Mouse (Mus musculus): ENCODE data around the gene Efr3b. TPM values are rescaled to one million over a fixed set of nuclear protein-coding genes. Genes with fewer than 3 reads are reported as not detected.
A peak's percentile ranks its signal among the peaks of the same experiment; 100 is the strongest.

Efr3b gene
- polyA plus RNA-seq, 1 experiment = 21.4 TPM

GRCm38 (mm10) chr12:4007766-4008165, 30.9 kb downstream of the Efr3b start:
- WGBS = 18% methylated on average over 4 of the region's 4 CpGs
- TF ChIP-seq CTCF (IDR thresholded peaks at IDR 0.05; ENCODE audit: extremely low read depth, insufficient read length, insufficient replicate concordance, low read depth, low read length) (no peak), POLR2A (IDR thresholded peaks at IDR 0.05; ENCODE audit: low read depth, low read length) (no peak)
- no peaks in the 10 kb centered on the region for H3K27me3 ChIP-seq (ENCODE audit: control insufficient read depth, insufficient read depth, low read length)
- H3K36me3 ChIP-seq (ENCODE audit: control insufficient read depth, insufficient read depth, low read length) = no peaks in the 10 kb centered on the region
- no peak overlapping the region for H3K4me3 ChIP-seq (ENCODE audit: low read depth, low read length)
- peaks cover 3% of the 10 kb centered on the region; the same call in 1 of the 2 replicates for H3K4me1 ChIP-seq (ENCODE audit: control insufficient read depth, insufficient read depth, insufficient read length, low read length)
- no peak overlapping the region for H3K27ac ChIP-seq (ENCODE audit: insufficient read depth, low read depth, low read length)

GRCm38 (mm10) chr12:4007181-4007580, 31.5 kb downstream of the Efr3b start:
- 39% methylated on average over 4 of the region's 4 CpGs for WGBS
- Histone ChIP-seq H3K4me3 (ENCODE audit: low read depth, low read length) (no peak overlapping the region), H3K4me1 (ENCODE audit: control insufficient read depth, insufficient read depth, insufficient read length, low read length) (peaks cover 3% of the 10 kb centered on the region; the same call in 1 of the 2 replicates), H3K27ac (ENCODE audit: insufficient read depth, low read depth, low read length) (peak overlapping the region; percentile 31; the same call in 1 of the 2 replicates), H3K36me3 (ENCODE audit: control insufficient read depth, insufficient read depth, low read length) (no peaks in the 10 kb centered on the region), H3K27me3 (ENCODE audit: control insufficient read depth, insufficient read depth, low read length) (no peaks in the 10 kb centered on the region)
- TF ChIP-seq POLR2A (IDR thresholded peaks at IDR 0.05; ENCODE audit: low read depth, low read length) (no peak), CTCF (IDR thresholded peaks at IDR 0.05; ENCODE audit: extremely low read depth, insufficient read length, insufficient replicate concordance, low read depth, low read length) (no peak)

- no peak for TF ChIP-seq POLR2A (IDR thresholded peaks at IDR 0.05; ENCODE audit: low read depth, low read length)
- no peak for TF ChIP-seq CTCF (IDR thresholded peaks at IDR 0.05; ENCODE audit: extremely low read depth, insufficient read length, insufficient replicate concordance, low read depth, low read length)
- no peaks in the 10 kb centered on the region for H3K36me3 ChIP-seq (ENCODE audit: control insufficient read depth, insufficient read depth, low read length)
- H3K27me3 ChIP-seq (ENCODE audit: control insufficient read depth, insufficient read depth, low read length) = no peaks in the 10 kb centered on the region
- 89% methylated on average over 7 of the region's 7 CpGs for WGBS
- H3K4me1 ChIP-seq (ENCODE audit: control insufficient read depth, insufficient read depth, insufficient read length, low read length) = peaks cover 3% of the 10 kb centered on the region; the same call in 1 of the 2 replicates
- H3K4me3 ChIP-seq (ENCODE audit: low read depth, low read length) = no peak overlapping the region
- H3K27ac ChIP-seq (ENCODE audit: insufficient read depth, low read depth, low read length) = peak overlapping the region; percentile 24; the same call in 1 of the 2 replicates
These were observed 32.6 kb downstream of the Efr3b start for GRCm38 (mm10) chr12:4006079-4006478.

- TF ChIP-seq POLR2A (IDR thresholded peaks at IDR 0.05; ENCODE audit: low read depth, low read length) = no peak
- TF ChIP-seq CTCF (IDR thresholded peaks at IDR 0.05; ENCODE audit: extremely low read depth, insufficient read length, insufficient replicate concordance, low read depth, low read length) = no peak
- no peaks in the 10 kb centered on the region for H3K27me3 ChIP-seq (ENCODE audit: control insufficient read depth, insufficient read depth, low read length)
- no peak overlapping the region for H3K4me3 ChIP-seq (ENCODE audit: low read depth, low read length)
- peaks cover 3% of the 10 kb centered on the region; the same call in 1 of the 2 replicates for H3K4me1 ChIP-seq (ENCODE audit: control insufficient read depth, insufficient read depth, insufficient read length, low read length)
- no peaks in the 10 kb centered on the region for H3K36me3 ChIP-seq (ENCODE audit: control insufficient read depth, insufficient read depth, low read length)
- WGBS = 61% methylated on average over 6 of the region's 6 CpGs
- H3K27ac ChIP-seq (ENCODE audit: insufficient read depth, low read depth, low read length) = no peak overlapping the region
These were observed 34.1 kb downstream of the Efr3b start for GRCm38 (mm10) chr12:4004648-4005047.

GRCm38 (mm10) chr12:4000406-4000805, 38.3 kb downstream of the Efr3b start:
- Histone ChIP-seq H3K4me1 (ENCODE audit: control insufficient read depth, insufficient read depth, insufficient read length, low read length) (no peaks in the 10 kb centered on the region), H3K4me3 (ENCODE audit: low read depth, low read length) (no peak overlapping the region), H3K27me3 (ENCODE audit: control insufficient read depth, insufficient read depth, low read length) (no peaks in the 10 kb centered on the region), H3K36me3 (ENCODE audit: control insufficient read depth, insufficient read depth, low read length) (no peaks in the 10 kb centered on the region), H3K27ac (ENCODE audit: insufficient read depth, low read depth, low read length) (no peak overlapping the region)
- 91% methylated on average over 5 of the region's 5 CpGs for WGBS
- TF ChIP-seq CTCF (IDR thresholded peaks at IDR 0.05; ENCODE audit: extremely low read depth, insufficient read length, insufficient replicate concordance, low read depth, low read length) = no peak
- TF ChIP-seq POLR2A (IDR thresholded peaks at IDR 0.05; ENCODE audit: low read depth, low read length) = no peak

GRCm38 (mm10) chr12:3996749-3997148, 42.0 kb downstream of the Efr3b start:
- WGBS = 87% methylated on average over 9 of the region's 9 CpGs

GRCm38 (mm10) chr12:3991047-3991446, 47.7 kb downstream of the Efr3b start:
- Histone ChIP-seq H3K4me1 (ENCODE audit: control insufficient read depth, insufficient read depth, insufficient read length, low read length) (no peaks in the 10 kb centered on the region; the same call in 1 of the 2 replicates), H3K27ac (ENCODE audit: insufficient read depth, low read depth, low read length) (no peak overlapping the region), H3K27me3 (ENCODE audit: control insufficient read depth, insufficient read depth, low read length) (no peaks in the 10 kb centered on the region), H3K36me3 (ENCODE audit: control insufficient read depth, insufficient read depth, low read length) (0 out of 2 replicates have a peak, but pooled peaks cover 2% of the 10 kb centered on the region), H3K4me3 (ENCODE audit: low read depth, low read length) (no peak overlapping the region)
- 85% methylated on average over 3 of the region's 3 CpGs for WGBS
- TF ChIP-seq CTCF (IDR thresholded peaks at IDR 0.05; ENCODE audit: extremely low read depth, insufficient read length, insufficient replicate concordance, low read depth, low read length) (no peak), POLR2A (IDR thresholded peaks at IDR 0.05; ENCODE audit: low read depth, low read length) (no peak)

More at GRCm38 (mm10) chr12:3996749-3997148, 42.0 kb downstream of the Efr3b start:
- 0 out of 2 replicates have a peak, but pooled peaks cover 2% of the 10 kb centered on the region for H3K36me3 ChIP-seq (ENCODE audit: control insufficient read depth, insufficient read depth, low read length)
- TF ChIP-seq POLR2A (IDR thresholded peaks at IDR 0.05; ENCODE audit: low read depth, low read length) (no peak), CTCF (IDR thresholded peaks at IDR 0.05; ENCODE audit: extremely low read depth, insufficient read length, insufficient replicate concordance, low read depth, low read length) (no peak)
- H3K4me3 ChIP-seq (ENCODE audit: low read depth, low read length) = no peak overlapping the region
- H3K27me3 ChIP-seq (ENCODE audit: control insufficient read depth, insufficient read depth, low read length) = no peaks in the 10 kb centered on the region
- no peak overlapping the region for H3K27ac ChIP-seq (ENCODE audit: insufficient read depth, low read depth, low read length)
- H3K4me1 ChIP-seq (ENCODE audit: control insufficient read depth, insufficient read depth, insufficient read length, low read length) = no peaks in the 10 kb centered on the region

All from small intestine, adult 2 months (tissue).